Mouse (Mus musculus) C2C12 (cell line): ENCODE results near the gene Satb2. TPM values are rescaled to one million over a fixed set of nuclear protein-coding genes. Genes with fewer than 3 reads are reported as not detected.

ENCODE experiments used
- H3K27me3 ChIP-seq: one replicate; pipeline ENCODE4 v1.6.1; 2011; ENCODE audit not compliant: control insufficient read depth, insufficient read depth, insufficient read length
- H3K36me3 ChIP-seq: one replicate; pipeline ENCODE4 v1.6.1; 2011; ENCODE audit not compliant: control insufficient read depth, insufficient read depth
- H3K4me3 ChIP-seq: one replicate; pipeline ENCODE4 v1.5.1; 2011; ENCODE audit warnings: mild to moderate bottlenecking, control low read depth; ENCODE audit not compliant: poor library complexity, insufficient read depth, severe bottlenecking
- H3K79me2 ChIP-seq: one replicate; pipeline ENCODE4 v1.6.1; 2011; ENCODE audit not compliant: control insufficient read depth, insufficient read depth
- H3K79me3 ChIP-seq: one replicate; pipeline ENCODE4 v1.6.1; 2011; ENCODE audit warnings: low read depth, control low read depth
- H3ac ChIP-seq: one replicate; pipeline ENCODE3; 2011; ENCODE audit warnings: low read depth; ENCODE audit not compliant: control insufficient read depth, insufficient read length
- CEBPB ChIP-seq: IDR thresholded peaks from one replicate; pipeline ENCODE4 v1.6.1; 2011; ENCODE audit warnings: low read depth, mild to moderate bottlenecking, control low read depth, moderate library complexity
- CTCF ChIP-seq: IDR thresholded peaks from one replicate; pipeline ENCODE4 v1.5.1; 2011; ENCODE audit not compliant: control insufficient read depth, insufficient read depth, insufficient read length
- FOSL1 ChIP-seq: IDR thresholded peaks from one replicate; pipeline ENCODE4 v1.8.0; 2011; ENCODE audit warnings: mild to moderate bottlenecking, low read length; ENCODE audit not compliant: poor library complexity, insufficient read depth, severe bottlenecking
- MAX ChIP-seq: IDR thresholded peaks from one replicate; pipeline ENCODE4 v1.6.1; 2011; ENCODE audit warnings: mild to moderate bottlenecking, control low read depth
- MYOD1 ChIP-seq: IDR thresholded peaks from one replicate; pipeline ENCODE4 v1.6.1; 2011; ENCODE audit warnings: low read depth; ENCODE audit not compliant: control insufficient read depth, insufficient read length
- MYOG ChIP-seq: IDR thresholded peaks from one replicate; pipeline ENCODE4 v1.6.1; 2011; ENCODE audit not compliant: control insufficient read depth, insufficient read length; ENCODE audit errors: extremely low read depth
- USF1 ChIP-seq: IDR thresholded peaks from one replicate; pipeline ENCODE4 v1.6.1; 2011; ENCODE audit warnings: low read depth, mild to moderate bottlenecking, control low read depth, moderate library complexity
- polyA plus RNA-seq: library from polyadenylated mRNA; unstranded; fragments of >200 nt; fragmentation: generic; extraction: Trizol; gene quantifications from one replicate; pipeline ENCODE4 v1.2.1, GENCODE M21; 2012; ENCODE audit warnings: missing spikeins

Satb2 gene
- polyA plus RNA-seq, 1 experiment = 2.7 TPM

DNA sequence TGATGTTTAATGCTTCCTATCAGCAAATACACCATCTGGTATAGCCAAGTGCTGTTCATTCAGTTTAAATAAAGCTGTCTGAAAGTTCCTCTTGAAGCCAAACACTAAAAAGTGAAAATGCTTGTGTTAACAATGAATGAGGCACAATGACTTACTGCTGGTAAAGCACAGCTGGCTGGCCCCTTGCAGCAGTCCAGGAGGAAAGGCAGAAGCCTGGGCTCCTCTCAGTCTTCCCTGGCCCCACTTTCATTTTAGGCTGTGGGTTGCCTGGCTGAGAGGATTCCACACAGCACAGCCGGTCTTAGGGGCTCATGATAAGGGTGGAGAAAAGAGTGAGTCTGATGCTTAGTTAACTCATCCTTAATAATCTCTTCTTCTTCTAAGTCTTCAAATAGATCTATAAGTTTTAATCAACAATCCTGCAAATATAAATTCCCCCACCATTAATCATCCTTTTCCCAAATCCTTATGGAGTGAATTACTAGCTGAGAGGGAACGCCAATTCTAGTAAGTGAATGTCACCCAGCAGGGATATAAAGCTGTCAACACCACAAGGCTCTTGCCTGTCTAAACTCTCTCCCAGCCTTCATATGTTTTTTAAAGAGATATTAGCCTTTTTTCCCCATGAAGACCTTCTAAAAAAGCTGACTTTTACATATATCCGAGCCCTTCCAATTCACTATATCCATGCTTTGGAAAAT, 12.4 kb downstream of the Satb2 start:
- Histone ChIP-seq H3K79me2 (peaks cover 78% of the 10 kb centered on the region), H3K27me3 (no peaks in the 10 kb centered on the region), H3K79me3 (peaks cover 38% of the 10 kb centered on the region), H3K36me3 (peaks cover 55% of the 10 kb centered on the region), H3K4me3 (no peak overlapping the region), H3ac (no peak overlapping the region)
- TF ChIP-seq MAX (no peak), MYOG (no peak), FOSL1 (no peak), USF1 (no peak), MYOD1 (no peak), CEBPB (no peak), CTCF (no peak)

DNA sequence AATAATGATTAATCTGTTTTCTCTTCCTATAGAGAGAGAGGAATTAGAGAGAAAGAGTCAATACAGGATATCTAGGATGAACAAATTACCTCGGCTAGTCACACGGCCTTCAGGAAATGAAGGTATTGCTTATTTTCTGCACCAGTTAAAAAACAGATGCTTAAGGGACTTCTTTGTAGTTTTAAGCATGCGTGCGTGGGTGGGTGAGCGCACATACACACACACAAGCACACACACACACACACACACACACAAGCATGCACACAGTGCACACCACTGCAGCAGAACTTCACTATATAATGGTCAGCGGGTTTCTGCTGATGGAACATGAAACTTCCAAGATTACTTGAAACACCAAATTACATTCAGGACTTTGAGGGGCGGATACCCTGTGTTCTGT, 14.0 kb downstream of the Satb2 start:
- Histone ChIP-seq H3K27me3 (no peaks in the 10 kb centered on the region), H3K79me3 (peaks cover 24% of the 10 kb centered on the region), H3K79me2 (peaks cover 76% of the 10 kb centered on the region), H3K36me3 (peaks cover 63% of the 10 kb centered on the region), H3K4me3 (no peak overlapping the region), H3ac (no peak overlapping the region)
- TF ChIP-seq FOSL1 (no peak), USF1 (no peak), MYOG (no peak), CTCF (no peak), CEBPB (no peak), MYOD1 (no peak), MAX (no peak)

DNA sequence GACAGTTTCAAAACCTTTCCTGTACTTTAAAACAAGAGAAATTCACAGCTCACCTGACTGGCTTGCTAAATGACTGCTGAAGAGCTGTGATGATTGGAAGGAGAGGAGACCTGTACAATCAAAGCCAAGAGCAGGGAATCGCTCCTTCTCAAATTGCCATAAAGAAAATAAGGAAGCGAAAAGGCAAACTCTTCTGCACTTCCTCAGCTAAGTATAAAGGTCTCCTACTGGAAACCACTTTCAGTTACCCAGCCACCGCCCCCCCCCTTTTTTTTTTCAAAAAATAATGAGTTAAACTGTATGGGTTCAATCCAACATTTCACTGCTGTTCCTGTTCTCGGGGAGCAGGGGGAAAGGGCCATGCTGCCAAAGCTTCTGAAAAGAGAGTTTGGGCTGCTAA, 15.2 kb downstream of the Satb2 start:
- Histone ChIP-seq H3K36me3 (peaks cover 64% of the 10 kb centered on the region), H3K79me2 (peaks cover 74% of the 10 kb centered on the region), H3K4me3 (no peak overlapping the region), H3K79me3 (peaks cover 16% of the 10 kb centered on the region), H3K27me3 (no peaks in the 10 kb centered on the region), H3ac (no peak overlapping the region)
- no peak for TF ChIP-seq MYOG
- TF ChIP-seq MAX = no peak
- no peak for TF ChIP-seq CTCF
- TF ChIP-seq FOSL1 = no peak
- TF ChIP-seq USF1 = no peak
- TF ChIP-seq MYOD1 = no peak
- no peak for TF ChIP-seq CEBPB

DNA sequence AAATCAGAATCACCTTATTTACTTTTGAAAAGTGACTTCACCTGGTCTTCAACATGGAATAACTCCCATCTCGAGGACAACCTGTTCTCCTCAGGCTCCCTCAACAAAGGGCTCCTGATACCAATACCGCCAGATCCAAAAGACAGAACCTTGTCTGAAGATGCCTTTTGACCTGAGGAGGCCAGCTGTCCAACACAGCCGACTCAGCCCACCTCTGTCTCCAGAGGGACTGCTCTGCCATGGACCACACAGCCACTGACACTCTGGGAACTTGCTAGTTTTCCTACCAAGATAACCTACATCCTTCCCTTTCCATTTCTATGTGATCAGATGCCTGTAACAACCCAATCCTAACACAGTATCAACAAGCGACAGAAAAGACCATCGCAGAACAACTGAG, 19.5 kb downstream of the Satb2 start:
- Histone ChIP-seq H3K79me2 (peaks cover 38% of the 10 kb centered on the region), H3K4me3 (no peak overlapping the region), H3K27me3 (no peaks in the 10 kb centered on the region), H3K36me3 (peaks cover 52% of the 10 kb centered on the region), H3ac (no peak overlapping the region), H3K79me3 (peaks cover 4% of the 10 kb centered on the region)
- TF ChIP-seq MYOD1 = no peak
- no peak for TF ChIP-seq MAX
- TF ChIP-seq CTCF = no peak
- TF ChIP-seq FOSL1 = no peak
- no peak for TF ChIP-seq CEBPB
- TF ChIP-seq USF1 = no peak
- TF ChIP-seq MYOG = no peak

DNA sequence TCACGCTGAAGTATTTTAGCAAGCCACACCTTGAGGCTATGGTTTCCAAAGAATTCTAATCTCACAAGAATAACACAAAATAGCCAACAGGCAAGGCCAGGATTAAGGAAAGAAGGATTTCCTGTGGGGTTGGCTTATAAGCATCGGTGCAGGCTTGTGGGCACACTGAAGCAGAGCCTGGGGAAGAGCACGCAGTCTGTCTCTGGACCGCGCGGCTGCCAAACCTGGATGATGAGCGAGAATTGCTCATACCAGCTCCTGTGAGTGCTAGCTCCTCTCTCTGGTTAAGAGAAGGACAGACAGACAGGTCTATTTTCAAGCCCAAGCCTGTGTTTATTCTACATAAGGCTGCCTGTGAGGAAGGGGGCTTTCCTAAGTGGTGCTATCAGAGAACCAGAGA, 20.5 kb downstream of the Satb2 start:
- Histone ChIP-seq H3K4me3 (no peak overlapping the region), H3K79me3 (peaks cover 13% of the 10 kb centered on the region), H3ac (no peak overlapping the region), H3K36me3 (peaks cover 43% of the 10 kb centered on the region), H3K79me2 (peaks cover 37% of the 10 kb centered on the region), H3K27me3 (no peaks in the 10 kb centered on the region)
- TF ChIP-seq MAX = no peak
- TF ChIP-seq FOSL1 = no peak
- no peak for TF ChIP-seq CEBPB
- TF ChIP-seq MYOG = no peak
- TF ChIP-seq MYOD1 = no peak
- TF ChIP-seq CTCF = no peak
- TF ChIP-seq USF1 = no peak

DNA sequence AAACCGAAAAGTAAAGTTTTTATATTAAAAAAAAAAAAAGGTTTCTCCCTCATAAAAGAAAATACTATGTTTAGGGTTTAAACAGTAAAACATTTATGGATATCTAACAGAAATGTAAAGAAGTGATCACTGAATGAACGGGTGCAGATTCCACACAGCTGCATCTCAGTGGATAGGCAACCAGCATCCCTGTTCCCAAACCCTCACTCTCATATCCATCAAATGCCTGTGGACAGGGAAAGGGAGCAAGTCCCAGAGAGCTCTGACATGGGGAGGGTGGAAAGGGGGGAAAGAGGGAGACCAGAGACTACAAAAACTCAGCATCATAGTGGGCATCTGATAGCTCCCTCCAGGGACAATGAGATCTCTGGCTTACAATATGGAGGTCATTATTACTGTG, 21.6 kb downstream of the Satb2 start:
- TF ChIP-seq MYOG = no peak
- TF ChIP-seq CEBPB = no peak
- no peak for TF ChIP-seq USF1
- no peak for TF ChIP-seq MYOD1
- TF ChIP-seq MAX = no peak
- TF ChIP-seq CTCF = no peak
- no peak for TF ChIP-seq FOSL1

More for the DNA sequence above, 21.6 kb downstream of the Satb2 start:
- Histone ChIP-seq H3K4me3 (no peak overlapping the region), H3K36me3 (peaks cover 41% of the 10 kb centered on the region), H3K79me3 (peaks cover 13% of the 10 kb centered on the region), H3K79me2 (peaks cover 33% of the 10 kb centered on the region), H3ac (no peak overlapping the region), H3K27me3 (no peaks in the 10 kb centered on the region)
